Mouse (Mus musculus) MEL (cell line): ENCODE data around the gene Zfp664. TPM values are rescaled to one million over a fixed set of nuclear protein-coding genes. Genes with fewer than 3 reads are reported as not detected.

Experiments
- DNase-seq: peaks from one replicate; pipeline ENCODE4 v3.0.0; 2011; ENCODE audit warnings: low read depth, low spot score
- H3K27ac ChIP-seq: 2 replicates; pipeline ENCODE4 v1.5.1; 2012; ENCODE audit warnings: low read depth, mild to moderate bottlenecking, control low read depth, low read length, moderate library complexity; ENCODE audit not compliant: control insufficient read depth
- H3K27me3 ChIP-seq, 2 experiments: fragments of 150-350 bp in 1 of 2; sonication (generic) in 1 of 2; 2 replicates each; pipeline ENCODE4 v1.6.1; 2012; ENCODE audit warnings: low read length in 2 of 2, mild to moderate bottlenecking in 2 of 2, improper control_type of control experiment in 1 of 2, moderate library complexity in 1 of 2; ENCODE audit not compliant: insufficient read depth in 2 of 2, control insufficient read depth in 1 of 2
- H3K36me3 ChIP-seq, 2 experiments: 2 replicates each; pipeline ENCODE4 v1.6.1; 2012 to 2014; ENCODE audit warnings: low read length in 2 of 2, improper control_type of control experiment in 1 of 2, inconsistent platforms in 1 of 2, mild to moderate bottlenecking in 1 of 2; ENCODE audit not compliant: insufficient read depth in 2 of 2, control insufficient read depth in 1 of 2
- H3K4me1 ChIP-seq, 2 experiments: fragments of 150-350 bp in 1 of 2; sonication (generic) in 1 of 2; 2 replicates each; pipeline ENCODE4 v1.6.1; 2012; ENCODE audit warnings: low read length in 2 of 2, improper control_type of control experiment in 1 of 2, mild to moderate bottlenecking in 1 of 2; ENCODE audit not compliant: insufficient read depth in 2 of 2, control insufficient read depth in 1 of 2
- H3K4me3 ChIP-seq, 2 experiments: fragments of 150-350 bp in 1 of 2; sonication (generic) in 1 of 2; 2 replicates each; pipeline ENCODE4 v1.5.1; 2012; ENCODE audit warnings: low read depth in 2 of 2, low read length in 2 of 2, mild to moderate bottlenecking in 2 of 2, moderate library complexity in 2 of 2, control low read depth in 1 of 2, improper control_type of control experiment in 1 of 2; ENCODE audit not compliant: control insufficient read depth in 1 of 2, insufficient read depth in 1 of 2
- H3K79me2 ChIP-seq: 2 replicates; pipeline ENCODE4 v1.6.1; 2012; ENCODE audit warnings: mild to moderate bottlenecking, low read length, moderate library complexity; ENCODE audit not compliant: control insufficient read depth, poor library complexity, insufficient read depth
- H3K9ac ChIP-seq: 2 replicates; pipeline ENCODE4 v1.6.1; 2012; ENCODE audit warnings: low read depth, mild to moderate bottlenecking, control low read depth, low read length, moderate library complexity; ENCODE audit not compliant: control insufficient read depth, poor library complexity, severe bottlenecking
- H3K9me3 ChIP-seq: fragments of 150-350 bp; sonication (generic); replicated peaks from 2 replicates; pipeline ENCODE4 v1.6.1; 2012; ENCODE audit warnings: mild to moderate bottlenecking, low read length, improper control_type of control experiment, moderate library complexity; ENCODE audit not compliant: insufficient read depth
- BHLHE40 ChIP-seq: IDR thresholded peaks from 2 replicates; pipeline ENCODE4 v1.6.1; 2012; ENCODE audit warnings: low read depth, mild to moderate bottlenecking, inconsistent platforms, low read length, improper control_type of control experiment, borderline replicate concordance
- E2F4 ChIP-seq: IDR thresholded peaks from 2 replicates; pipeline ENCODE4 v1.6.1; 2011; ENCODE audit warnings: low read depth, low read length, improper control_type of control experiment, borderline replicate concordance
- GABPA ChIP-seq: IDR thresholded peaks from 2 replicates; pipeline ENCODE4 v1.6.1; 2012; ENCODE audit warnings: low read depth, mild to moderate bottlenecking, inconsistent platforms, low read length, improper control_type of control experiment, moderate library complexity
- HCFC1 ChIP-seq: IDR thresholded peaks from 2 replicates; pipeline ENCODE4 v1.6.1; 2012; ENCODE audit warnings: low read depth, mild to moderate bottlenecking, inconsistent platforms, low read length, improper control_type of control experiment, moderate library complexity
- MAZ ChIP-seq: IDR thresholded peaks from 2 replicates; pipeline ENCODE4 v1.6.1; 2012; ENCODE audit warnings: low read depth, mild to moderate bottlenecking, inconsistent platforms, low read length, improper control_type of control experiment
- MEF2A ChIP-seq: IDR thresholded peaks from 2 replicates; pipeline ENCODE4 v1.6.1; 2014; ENCODE audit warnings: low read depth, mild to moderate bottlenecking, inconsistent platforms, low read length, improper control_type of control experiment; ENCODE audit not compliant: poor library complexity, insufficient replicate concordance, severe bottlenecking; ENCODE audit errors: extremely low read depth
- MXI1 ChIP-seq: IDR thresholded peaks from 2 replicates; pipeline ENCODE4 v1.6.1; 2011; ENCODE audit warnings: mild to moderate bottlenecking, low read depth, low read length, improper control_type of control experiment
- NELFE ChIP-seq: IDR thresholded peaks from 2 replicates; pipeline ENCODE4 v1.6.1; 2011; ENCODE audit warnings: low read depth, low read length, improper control_type of control experiment
- NRF1 ChIP-seq: IDR thresholded peaks from 2 replicates; pipeline ENCODE4 v1.6.1; 2014; ENCODE audit warnings: low read depth, mild to moderate bottlenecking, inconsistent platforms, low read length, improper control_type of control experiment, moderate library complexity; ENCODE audit not compliant: poor library complexity, insufficient read depth, severe bottlenecking
- SIN3A ChIP-seq: IDR thresholded peaks from 2 replicates; pipeline ENCODE4 v1.6.1; 2012; ENCODE audit warnings: low read length, improper control_type of control experiment, inconsistent platforms
- TAL1 ChIP-seq: IDR thresholded peaks from 2 replicates; pipeline ENCODE4 v1.6.1; 2012; ENCODE audit warnings: mild to moderate bottlenecking, inconsistent platforms, low read length, moderate library complexity, mixed read lengths
- TCF12 ChIP-seq: IDR thresholded peaks from 2 replicates; pipeline ENCODE4 v1.6.1; 2014; ENCODE audit warnings: low read depth, mild to moderate bottlenecking, inconsistent platforms, low read length, improper control_type of control experiment, moderate library complexity
- USF2 ChIP-seq, 2 experiments: IDR thresholded peaks; 2 replicates each; pipeline ENCODE4 v1.6.1; 2011 to 2012; ENCODE audit warnings: improper control_type of control experiment in 2 of 2, low read length in 2 of 2, borderline replicate concordance in 1 of 2, inconsistent platforms in 1 of 2, low read depth in 1 of 2, mild to moderate bottlenecking in 1 of 2; ENCODE audit not compliant: insufficient read depth in 1 of 2
- ZMIZ1 ChIP-seq: IDR thresholded peaks from 2 replicates; pipeline ENCODE4 v1.6.1; 2012; ENCODE audit warnings: low read depth, mild to moderate bottlenecking, inconsistent platforms, low read length, improper control_type of control experiment, moderate library complexity
- ZNF384 ChIP-seq: IDR thresholded peaks from 2 replicates; pipeline ENCODE4 v1.6.1; 2012; ENCODE audit warnings: low read depth, mild to moderate bottlenecking, inconsistent platforms, low read length, improper control_type of control experiment
- polyA plus RNA-seq, 2 experiments: library from polyadenylated mRNA; stranded (reverse) in 1 of 2; unstranded in 1 of 2; fragments of >175 nt in 1 of 2; fragments of >200 nt in 1 of 2; gene quantifications; 2 replicates each; pipeline versions ENCODE4 v1.2.1 to v1.2.4; 2012; ENCODE audit warnings: low replicate concordance in 2 of 2, low read depth in 1 of 2; ENCODE audit not compliant: insufficient read length in 2 of 2, insufficient read depth in 1 of 2, missing spikeins in 1 of 2
- total RNA-seq: library from RNA; depleted of rRNA; stranded (reverse); fragments of 300-350 nt; gene quantifications from 2 replicates; pipeline ENCODE4 v1.2.3, GENCODE M21; 2012

Zfp664 gene
- total and polyA plus RNA-seq, 3 experiments: 18.6 to 205 (median 37.7) TPM

- Histone ChIP-seq H3K36me3 (no peaks in the 10 kb centered on the region), H3K9ac (no peak overlapping the region), H3K79me2 (no peaks in the 10 kb centered on the region), H3K9me3 (no peaks in the 10 kb centered on the region), H3K27ac (no peak overlapping the region), H3K4me1 (no peaks in the 10 kb centered on the region), H3K27me3 (no peaks in the 10 kb centered on the region), H3K4me3 (no peak overlapping the region)
- TF ChIP-seq HCFC1 (no peak), MXI1 (no peak), SIN3A (no peak), E2F4 (no peak), BHLHE40 (no peak), MEF2A (no peak), NELFE (no peak)
- no peak for DNase-seq
Observed at GRCm38 (mm10) chr5:124912276-124912675, 49.8 kb downstream of the Zfp664 start.

- H3K9ac ChIP-seq: no peak overlapping the region
- TF ChIP-seq ZNF384 (no peak), TCF12 (no peak), MAZ (no peak), GABPA (no peak), ZMIZ1 (no peak), USF2 (IDR thresholded peaks at IDR 0.05; ENCODE audit: borderline replicate concordance in 1 of 2, insufficient read depth in 1 of 2, low read depth in 1 of 2, low read length in 2 of 2) (no peak), MXI1 (no peak), TAL1 (no peak), NRF1 (no peak)
- H3K4me3 ChIP-seq: no peak overlapping the region
- no peaks in the 10 kb centered on the region for H3K4me1 ChIP-seq
- H3K27ac ChIP-seq: no peak overlapping the region
- no peaks in the 10 kb centered on the region for H3K36me3 ChIP-seq
- H3K27me3 ChIP-seq: no peaks in the 10 kb centered on the region
- H3K79me2 ChIP-seq: no peaks in the 10 kb centered on the region
- no peak for DNase-seq
- no peaks in the 10 kb centered on the region for H3K9me3 ChIP-seq
Observed at GRCm38 (mm10) chr5:124912946-124913933, 50.7 kb downstream of the Zfp664 start.
